Mouse (Mus musculus) cerebellum, adult 11-12 months (tissue): Measurements from ENCODE around the gene Shank2.

Experiments used
- DNase-seq: peaks from one replicate; pipeline ENCODE4 v3.0.0; 2022

The Shank2 gene

GRCm38 (mm10) chr7:144441976-144442375 lies 440.2 kb downstream of the Shank2 start:
- DNase-seq = no peak

- no peak for DNase-seq
Measured at GRCm38 (mm10) chr7:144444788-144445187, 443.1 kb downstream of the Shank2 start.

- no peak for DNase-seq
Measured at GRCm38 (mm10) chr7:144447146-144447545, 445.4 kb downstream of the Shank2 start.

GRCm38 (mm10) chr7:144448186-144448585 lies 446.5 kb downstream of the Shank2 start:
- no peak for DNase-seq

GRCm38 (mm10) chr7:144449637-144450570 lies 448.2 kb downstream of the Shank2 start:
- DNase-seq = peak; percentile 76

GRCm38 (mm10) chr7:144450661-144451060 lies 448.9 kb downstream of the Shank2 start:
- DNase-seq = no peak

GRCm38 (mm10) chr7:144458881-144459280 lies 457.2 kb downstream of the Shank2 start:
- no peak for DNase-seq

GRCm38 (mm10) chr7:144461246-144461902 lies 459.6 kb downstream of the Shank2 start:
- no peak for DNase-seq

- DNase-seq = no peak
Measured at GRCm38 (mm10) chr7:144462577-144462976, 460.8 kb downstream of the Shank2 start.

GRCm38 (mm10) chr7:144468741-144469140 lies 467.0 kb downstream of the Shank2 start:
- no peak for DNase-seq

- peak; percentile 39 for DNase-seq
Measured at GRCm38 (mm10) chr7:144469181-144469641, 467.5 kb downstream of the Shank2 start.

- DNase-seq = peak; percentile 30
Measured at GRCm38 (mm10) chr7:144469908-144470544, 468.3 kb downstream of the Shank2 start.

GRCm38 (mm10) chr7:144470545-144471059 lies 468.9 kb downstream of the Shank2 start, which contains the start of gene Cttn:
Gene Cttn, minus strand, starts transcription at chr7:144471009.
- DNase-seq = peak; percentile 85

GRCm38 (mm10) chr7:144471103-144471502 lies 469.4 kb downstream of the Shank2 start:
- no peak for DNase-seq

GRCm38 (mm10) chr7:144473486-144473885 lies 471.8 kb downstream of the Shank2 start:
- DNase-seq = no peak
